ENCODE assay signal across 8 mouse cellular contexts in the genomic region with DNA sequence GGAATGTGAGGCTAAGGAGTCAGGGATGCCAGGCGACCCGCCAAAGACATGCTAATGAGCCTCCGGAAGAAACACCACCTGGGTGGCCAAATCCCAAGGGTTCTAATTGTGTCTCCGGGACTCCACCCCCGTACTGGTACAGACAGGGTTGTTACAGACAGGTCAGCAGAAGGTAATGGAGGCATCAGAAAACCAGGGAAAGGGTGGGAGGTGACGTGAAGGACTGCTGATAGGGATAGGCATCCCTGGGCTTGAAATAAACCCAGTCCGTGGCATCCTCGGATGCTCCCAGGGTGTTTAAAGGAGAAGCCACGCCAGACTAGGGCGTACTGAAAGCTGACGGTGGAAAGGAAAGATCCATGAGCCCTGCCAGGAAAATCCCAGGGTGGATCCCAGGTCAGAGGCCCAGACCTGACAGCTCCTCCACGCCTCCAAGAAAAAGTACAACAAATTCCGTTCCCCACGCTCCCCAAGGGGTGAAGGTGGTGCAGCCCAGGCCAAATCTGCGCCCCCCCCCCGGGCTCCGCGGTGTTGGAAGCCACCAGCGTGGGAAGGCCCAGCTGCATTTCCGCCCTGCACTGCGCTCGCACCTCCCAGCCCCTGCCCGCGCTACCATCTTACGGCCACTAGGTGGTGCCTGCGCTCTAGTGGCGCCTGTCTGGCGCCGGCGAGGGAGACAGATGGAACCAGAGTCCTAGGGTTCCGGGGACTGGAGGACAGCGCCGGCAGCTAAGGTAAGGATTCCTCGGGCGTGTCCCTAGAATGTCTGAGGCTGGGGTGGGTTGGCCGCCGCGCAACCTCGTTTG. TPM values are rescaled to one million over a fixed set of nuclear protein-coding genes. Genes with fewer than 3 reads are reported as not detected.
DNase-seq lines count a peak whose midpoint lies in the region; ATAC-seq lines count a peak whose summit lies in the region.

Gene Chd9, plus strand, starts transcription at position 172 of the 806 bp plus-strand sequence.

- 1% methylated on average over 39 of the region's 39 CpGs for WGBS in heart, embryonic 13.5 days
- WGBS in liver, embryonic 12.5 days (ENCODE audit: insufficient replicate concordance) = 7% methylated on average over 39 of the region's 39 CpGs
- 3% methylated on average over 39 of the region's 39 CpGs for WGBS in stomach, embryonic 15.5 days

- peak within 1 kb of the TSS; percentile 65 for H3K4me3 ChIP-seq in heart, embryonic 13.5 days
- H3K4me3 ChIP-seq in liver, embryonic 12.5 days = peak within 1 kb of the TSS; percentile 54
- H3K4me3 ChIP-seq in stomach, embryonic 15.5 days (replicated peaks) = peak within 1 kb of the TSS; percentile 57

- peak; percentile 94 for DNase-seq in CD4-positive helper T cell, adult 2 months (ENCODE audit: low read depth, low spot score)
- peak; percentile 71 for DNase-seq in brain, embryonic 18.5 days (ENCODE audit: low read depth, low spot score)
- DNase-seq in kidney, postnatal 10 days = peak; percentile 98
- peak; percentile 88 to 93 for DNase-seq in natural killer cell, adult 2 months (ENCODE audit: low spot score in 2 of 2)

- ATAC-seq in erythroid progenitor cell, adult 5-6 weeks (replicated peaks; ENCODE audit: low FRiP score, poor library complexity, severe bottlenecking) = peak; percentile 92
- ATAC-seq in heart, embryonic 13.5 days (ENCODE audit: extremely low read depth, insufficient number of reproducible peaks, low FRiP score, low TSS enrichment) = peak; percentile 65; the same call in 1 of the 2 replicates
- ATAC-seq in liver, embryonic 12.5 days = peak; percentile 84
- ATAC-seq in stomach, embryonic 15.5 days (ENCODE audit: insufficient read depth, low FRiP score, low read depth) = peak; percentile 89

- H3K4me1 ChIP-seq in heart, embryonic 13.5 days = peaks cover 16% of the 10 kb centered on the region
- H3K4me1 ChIP-seq in liver, embryonic 12.5 days = peaks cover 24% of the 10 kb centered on the region
- peaks cover 9% of the 10 kb centered on the region; the same call in 1 of the 2 replicates for H3K4me1 ChIP-seq in stomach, embryonic 15.5 days

- H3K9ac ChIP-seq in heart, embryonic 13.5 days = peak within 1 kb of the TSS; percentile 85
- H3K9ac ChIP-seq in liver, embryonic 12.5 days = peak within 1 kb of the TSS; percentile 57
- H3K9ac ChIP-seq in stomach, embryonic 15.5 days = peak within 1 kb of the TSS; percentile 2

- H3K27ac ChIP-seq in heart, embryonic 13.5 days (replicated peaks) = 0 out of 2 replicates have a peak within 1 kb of the TSS, but pooled peaks have one; percentile 25
- H3K27ac ChIP-seq in liver, embryonic 12.5 days = no peak within 1 kb of the TSS
- H3K27ac ChIP-seq in stomach, embryonic 15.5 days = peak within 1 kb of the TSS; percentile 65

- no peaks in the 10 kb centered on the region for H3K36me3 ChIP-seq in heart, embryonic 13.5 days
- no peaks in the 10 kb centered on the region for H3K36me3 ChIP-seq in liver, embryonic 12.5 days
- H3K36me3 ChIP-seq in stomach, embryonic 15.5 days = no peaks in the 10 kb centered on the region

- no peaks in the 10 kb centered on the region for H3K9me3 ChIP-seq in heart, embryonic 13.5 days
- H3K9me3 ChIP-seq in liver, embryonic 12.5 days (replicated peaks) = no peaks in the 10 kb centered on the region
- H3K9me3 ChIP-seq in stomach, embryonic 15.5 days = no peaks in the 10 kb centered on the region

- peak within 1 kb of the TSS; percentile 91 for H3K4me2 ChIP-seq in heart, embryonic 13.5 days
- peak within 1 kb of the TSS; percentile 83 for H3K4me2 ChIP-seq in liver, embryonic 12.5 days
- H3K4me2 ChIP-seq in stomach, embryonic 15.5 days = peak within 1 kb of the TSS; percentile 81

- H3K27me3 ChIP-seq in heart, embryonic 13.5 days (replicated peaks) = no peaks in the 10 kb centered on the region
- no peaks in the 10 kb centered on the region for H3K27me3 ChIP-seq in liver, embryonic 12.5 days (replicated peaks)
- H3K27me3 ChIP-seq in stomach, embryonic 15.5 days (replicated peaks) = no peaks in the 10 kb centered on the region

RNA-seq across cellular contexts. Expression of gene Chd9, which starts in this region (rescaled TPM):
- 27.2 and 35.3 TPM in 2 replicates for total RNA-seq in erythroid progenitor cell, adult 5-6 weeks (2015; ENCODE audit: low replicate concordance)
- 23.0 and 23.6 TPM in 2 replicates for total RNA-seq in erythroid progenitor cell, adult 5-6 weeks (2017; ENCODE audit: low replicate concordance)
- polyA plus RNA-seq in heart, embryonic 13.5 days (2015; fragmentation: Nextera tagmentation; extraction: Ambion mirVana) = 42.3 and 45.0 TPM in 2 replicates
- 15.2 and 15.7 TPM in 2 replicates for polyA plus RNA-seq in liver, embryonic 12.5 days (2016; fragmentation: Nextera tagmentation; extraction: Ambion mirVana)
- 185 and 189 TPM in 2 replicates for polyA plus RNA-seq in stomach, embryonic 15.5 days (2015; fragmentation: Nextera tagmentation; extraction: Ambion mirVana)

Comparison
In these comparisons a context has a peak if more than half of its experiments do, and no peak if none do; other contexts are left out.
1. H3K9ac ChIP-seq: peak in every context shown above with its lines; median percentile 85 in heart, embryonic 13.5 days; 57 in liver, embryonic 12.5 days; 2 in stomach, embryonic 15.5 days.